Mouse (Mus musculus) liver, embryonic 14.5 days (tissue): Measurements from ENCODE around the gene Atp5d. TPM values are rescaled to one million over a fixed set of nuclear protein-coding genes. Genes with fewer than 3 reads are reported as not detected.
A peak's percentile ranks its signal among the peaks of the same experiment; 100 is the strongest.

ENCODE experiments used
- ATAC-seq: fragments of 200-750 bp; cut with Nextera tagmentation; 2 replicates; pipeline ENCODE4 v1.8.0; 2017; ENCODE audit warnings: moderate number of reproducible peaks, mild to moderate bottlenecking, moderate library complexity; ENCODE audit not compliant: insufficient read depth
- DNase-seq, 3 experiments: peaks; one replicate each; pipeline ENCODE4 v3.0.0-alpha.2; 2012 to 2013; ENCODE audit warnings: low read depth in 3 of 3, low spot score in 3 of 3
- H3K27ac ChIP-seq: fragments of 300-500 bp; sonication (generic); 2 replicates; pipeline ENCODE4 v1.5.1; 2014; ENCODE audit warnings: moderate library complexity, mild to moderate bottlenecking, control low read depth, inconsistent platforms
- H3K27me3 ChIP-seq: fragments of 300-500 bp; sonication (generic); 2 replicates; pipeline ENCODE4 v1.6.1; 2014; ENCODE audit warnings: mild to moderate bottlenecking, low read length, moderate library complexity; ENCODE audit not compliant: control insufficient read depth, insufficient read depth
- H3K36me3 ChIP-seq: fragments of 300-500 bp; sonication (generic); replicated peaks from 2 replicates; pipeline ENCODE4 v1.6.1; 2014; ENCODE audit warnings: low read depth; ENCODE audit not compliant: control insufficient read depth, insufficient read depth
- H3K4me1 ChIP-seq, 2 experiments: fragments of 200-500 bp in 1 of 2; fragments of 300-500 bp in 1 of 2; sonication (generic) in 1 of 2; replicated peaks; 2 replicates each; pipeline ENCODE4 v1.6.1; 2012 to 2014; ENCODE audit warnings: antibody characterized with exemption in 1 of 2, inconsistent platforms in 1 of 2, low read length in 1 of 2; ENCODE audit not compliant: control insufficient read depth in 2 of 2, insufficient read depth in 2 of 2
- H3K4me2 ChIP-seq: fragments of 300-500 bp; sonication (generic); 2 replicates; pipeline ENCODE4 v1.6.1; 2014; ENCODE audit warnings: low read depth, mild to moderate bottlenecking, control low read depth, moderate library complexity
- H3K4me3 ChIP-seq, 2 experiments: fragments of 200-500 bp in 1 of 2; fragments of 300-500 bp in 1 of 2; sonication (generic) in 1 of 2; 2 replicates each; pipeline ENCODE4 v1.5.1; 2012 to 2014; ENCODE audit warnings: low read depth in 2 of 2, low read length in 2 of 2, mild to moderate bottlenecking in 2 of 2, control low read depth in 1 of 2, inconsistent platforms in 1 of 2, moderate library complexity in 1 of 2; ENCODE audit not compliant: insufficient read depth in 1 of 2
- H3K9ac ChIP-seq: fragments of 300-500 bp; sonication (generic); replicated peaks from 2 replicates; pipeline ENCODE4 v1.6.1; 2014; ENCODE audit warnings: mild to moderate bottlenecking, control low read depth, moderate library complexity
- H3K9me3 ChIP-seq: fragments of 300-500 bp; sonication (generic); 2 replicates; pipeline ENCODE4 v1.6.1; 2016; ENCODE audit warnings: low read length, mixed read lengths; ENCODE audit not compliant: control insufficient read depth
- CTCF ChIP-seq: IDR thresholded peaks from 2 replicates; pipeline ENCODE4 v1.5.1; 2016; ENCODE audit warnings: antibody characterized with exemption, low read depth, control low read depth
- EP300 ChIP-seq: IDR thresholded peaks from 2 replicates; pipeline ENCODE4 v1.6.1; 2016; ENCODE audit warnings: antibody characterized with exemption, low read depth
- WGBS: fragments of 180-500 bp; shearing (Covaris S2); extraction: QIAGEN DNeasy Blood & Tissue Kit; methylation state at CpG from one replicate; pipeline ENCODE4 v1.1.7; 2014; ENCODE audit not compliant: insufficient replicate concordance; 5-methylcytosine and 5-hydroxymethylcytosine counted together
- polyA plus RNA-seq, 2 experiments: library from polyadenylated mRNA; depleted of rRNA in 1 of 2; stranded (reverse) in 1 of 2; unstranded in 1 of 2; fragments of >200 nt; fragmentation: Nextera tagmentation in 1 of 2; extraction: Ambion mirVana in 1 of 2; gene quantifications; 2 replicates each; pipeline versions ENCODE4 v1.2.1 to v1.2.3; 2012 to 2014

The Atp5d gene
- polyA plus RNA-seq, 2 experiments = 211 to 249 TPM

- Histone ChIP-seq H3K27ac (no peak overlapping the region), H3K36me3 (peaks cover 50% of the 10 kb centered on the region), H3K9me3 (no peaks in the 10 kb centered on the region), H3K4me3 (no peak overlapping the region), H3K4me2 (no peak overlapping the region), H3K4me1 (peaks cover 6% of the 10 kb centered on the region in 2 experiments; a peak in 3 of 4 replicates), H3K27me3 (peaks cover 3% of the 10 kb centered on the region; the same call in 1 of the 2 replicates), H3K9ac (no peak overlapping the region)
- 38% methylated on average over 55 of the region's 55 CpGs for WGBS
- no peak for DNase-seq
- TF ChIP-seq CTCF (no peak; the same call in 1 of the 2 replicates), EP300 (no peak)
- no peak for ATAC-seq
These were observed 7.0 kb upstream of the Atp5d start for GRCm38 (mm10) chr10:80131316-80131951.

- TF ChIP-seq EP300 (no peak), CTCF (no peak)
- Histone ChIP-seq H3K4me1 (peaks cover 1 to 5% of the 10 kb centered on the region in 2 experiments; a peak in 3 of 4 replicates), H3K27ac (no peak overlapping the region), H3K4me2 (no peak overlapping the region), H3K27me3 (peaks cover 8% of the 10 kb centered on the region), H3K9ac (no peak overlapping the region), H3K9me3 (no peaks in the 10 kb centered on the region), H3K36me3 (peaks cover 46% of the 10 kb centered on the region), H3K4me3 (no peak overlapping the region)
- ATAC-seq = no peak
- DNase-seq = no peak
- WGBS = 69% methylated on average over 27 of the region's 27 CpGs
These were observed 6.5 kb upstream of the Atp5d start for GRCm38 (mm10) chr10:80131952-80132350.

GRCm38 (mm10) chr10:80133226-80133849, 5.1 kb upstream of the Atp5d start:
- 69% methylated on average over 8 of the region's 8 CpGs for WGBS
- peaks cover 0 to 9% of the 10 kb centered on the region in 2 experiments; a peak in 2 of 4 replicates for H3K4me1 ChIP-seq
- peaks cover 32% of the 10 kb centered on the region for H3K36me3 ChIP-seq
- no peaks in the 10 kb centered on the region for H3K9me3 ChIP-seq
- TF ChIP-seq EP300 (no peak), CTCF (peak; percentile 52)
- ATAC-seq = no peak
- no peak overlapping the region for H3K9ac ChIP-seq
- no peak overlapping the region for H3K4me2 ChIP-seq
- peaks cover 22% of the 10 kb centered on the region for H3K27me3 ChIP-seq
- no peak for DNase-seq
- H3K27ac ChIP-seq = no peak overlapping the region
- H3K4me3 ChIP-seq = no peak overlapping the region

GRCm38 (mm10) chr10:80134421-80134820, 4.0 kb upstream of the Atp5d start:
- H3K9ac ChIP-seq = no peak overlapping the region
- H3K4me1 ChIP-seq = peaks cover 0 to 11% of the 10 kb centered on the region in 2 experiments; a peak in 3 of 4 replicates
- H3K9me3 ChIP-seq = no peaks in the 10 kb centered on the region
- H3K36me3 ChIP-seq = peaks cover 21% of the 10 kb centered on the region
- no peak overlapping the region for H3K4me3 ChIP-seq
- no peak for TF ChIP-seq EP300
- no peak for TF ChIP-seq CTCF
- no peak for ATAC-seq
- 81% methylated on average over 9 of the region's 9 CpGs for WGBS
- H3K27ac ChIP-seq = no peak overlapping the region
- DNase-seq = no peak
- peaks cover 32% of the 10 kb centered on the region for H3K27me3 ChIP-seq
- no peak overlapping the region for H3K4me2 ChIP-seq

GRCm38 (mm10) chr10:80135161-80135560, 3.3 kb upstream of the Atp5d start:
- H3K36me3 ChIP-seq = peaks cover 14% of the 10 kb centered on the region
- 72% methylated on average over 10 of the region's 10 CpGs for WGBS
- TF ChIP-seq CTCF (no peak), EP300 (no peak)
- H3K27me3 ChIP-seq = peaks cover 33% of the 10 kb centered on the region
- H3K9me3 ChIP-seq = no peaks in the 10 kb centered on the region
- ATAC-seq = no peak
- no peak overlapping the region for H3K4me3 ChIP-seq
- H3K4me2 ChIP-seq = no peak overlapping the region
- DNase-seq = no peak
- H3K4me1 ChIP-seq = peaks cover 0 to 14% of the 10 kb centered on the region in 2 experiments; a peak in 3 of 4 replicates
- H3K27ac ChIP-seq = no peak overlapping the region
- no peak overlapping the region for H3K9ac ChIP-seq
